Mouse (Mus musculus): ENCODE data around the gene Nap1l1. TPM values are rescaled to one million over a fixed set of nuclear protein-coding genes. Genes with fewer than 3 reads are reported as not detected.

Nap1l1 gene
- total RNA-seq, 2 experiments from 2014 or later: 234 to 248 TPM

DNA sequence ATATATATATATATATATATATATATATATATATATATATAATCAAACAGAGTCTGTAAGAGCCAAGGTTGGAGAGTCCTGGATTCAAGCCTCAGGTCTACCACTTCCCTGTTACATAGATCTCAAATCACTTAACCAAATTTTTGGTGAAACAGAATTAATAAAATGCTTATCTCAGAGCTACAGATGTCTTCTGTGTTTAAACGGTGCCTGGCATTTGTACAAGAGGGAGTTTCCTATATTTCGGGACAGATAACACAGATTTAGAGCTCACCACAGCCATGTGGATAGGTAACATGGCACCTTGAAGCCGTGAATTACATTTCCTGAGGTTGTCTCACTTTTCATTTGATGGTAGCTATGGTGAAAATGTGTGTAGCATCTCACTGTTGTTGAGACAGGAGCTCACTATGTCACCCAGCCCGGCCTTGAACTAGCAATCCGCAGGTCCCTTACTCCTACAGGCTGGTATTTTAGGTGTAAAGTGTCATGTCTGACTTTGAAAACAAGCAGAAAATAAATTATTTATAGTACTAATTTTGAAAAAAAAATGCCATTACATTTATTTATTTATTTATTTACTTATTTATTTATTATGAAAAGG, 41.4 kb downstream of the Nap1l1 start:
- DNase-seq (ENCODE audit: low spot score in 2 of 2): no peak

DNA sequence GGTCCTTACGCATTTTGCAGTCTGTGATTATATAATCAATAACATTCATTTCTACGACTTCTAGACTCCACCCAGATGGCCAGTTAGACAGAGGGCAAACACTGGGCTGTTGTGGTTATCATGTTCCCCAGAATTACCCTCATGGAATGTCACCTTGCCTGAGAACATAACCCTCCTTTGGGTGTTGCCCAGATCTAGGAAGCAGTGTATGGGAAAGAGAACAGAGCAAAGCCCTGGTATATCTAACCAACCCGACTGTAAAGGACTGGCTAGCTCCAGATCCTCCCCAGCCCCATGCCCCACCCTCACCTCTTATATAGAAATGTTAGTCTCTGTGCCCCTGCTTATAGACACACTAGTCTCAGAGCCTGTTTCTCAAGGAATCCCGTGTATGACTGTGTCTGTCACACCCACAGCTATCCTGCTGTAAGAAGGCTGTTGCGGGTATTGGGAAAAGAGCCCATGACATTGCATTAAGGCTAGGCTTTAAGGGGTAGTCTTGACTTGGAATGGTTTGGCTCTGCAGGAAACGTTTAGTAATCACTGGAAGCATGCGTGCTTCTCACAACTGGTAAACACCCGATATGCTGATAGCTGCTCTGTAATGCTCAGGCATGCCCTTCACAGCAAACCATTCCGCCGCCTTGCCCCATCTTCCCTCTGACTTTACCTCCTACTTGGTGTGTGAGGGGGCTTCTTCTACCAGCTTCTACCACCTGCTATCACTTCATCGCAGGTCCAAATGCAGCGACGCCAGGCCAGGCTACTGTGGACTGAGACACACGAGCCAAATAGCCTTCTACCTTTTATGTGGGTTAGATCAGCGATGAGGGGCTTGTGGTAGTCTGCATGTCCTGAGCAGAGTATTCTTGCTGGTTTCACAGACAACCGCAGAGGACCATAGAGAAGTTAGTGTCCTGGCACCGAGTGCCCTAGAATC, 42.3 kb downstream of the Nap1l1 start:
- no peak for DNase-seq (ENCODE audit: low spot score in 2 of 2)

DNA sequence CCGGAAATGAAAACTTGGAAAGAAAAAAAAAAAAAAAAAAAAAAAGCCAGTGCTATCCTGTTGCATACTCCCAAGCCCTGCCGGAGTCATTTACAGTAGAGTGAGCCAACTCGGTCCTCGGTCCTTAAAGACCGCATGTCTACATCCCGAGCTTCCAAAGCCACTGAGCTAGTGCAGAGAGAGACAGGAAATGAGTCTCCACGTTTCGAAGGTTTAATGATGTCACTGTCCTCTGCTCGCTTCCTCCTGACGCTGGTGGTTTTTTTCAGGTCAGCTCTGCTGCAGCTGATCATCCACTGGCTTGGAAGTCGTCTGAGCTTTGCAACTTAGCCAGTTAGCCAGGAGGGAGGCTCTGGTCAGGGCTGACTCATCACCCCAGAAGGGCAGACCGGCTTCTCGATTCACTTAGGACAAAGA, 43.2 kb downstream of the Nap1l1 start:
- DNase-seq (ENCODE audit: low spot score in 2 of 2): no peak

DNA sequence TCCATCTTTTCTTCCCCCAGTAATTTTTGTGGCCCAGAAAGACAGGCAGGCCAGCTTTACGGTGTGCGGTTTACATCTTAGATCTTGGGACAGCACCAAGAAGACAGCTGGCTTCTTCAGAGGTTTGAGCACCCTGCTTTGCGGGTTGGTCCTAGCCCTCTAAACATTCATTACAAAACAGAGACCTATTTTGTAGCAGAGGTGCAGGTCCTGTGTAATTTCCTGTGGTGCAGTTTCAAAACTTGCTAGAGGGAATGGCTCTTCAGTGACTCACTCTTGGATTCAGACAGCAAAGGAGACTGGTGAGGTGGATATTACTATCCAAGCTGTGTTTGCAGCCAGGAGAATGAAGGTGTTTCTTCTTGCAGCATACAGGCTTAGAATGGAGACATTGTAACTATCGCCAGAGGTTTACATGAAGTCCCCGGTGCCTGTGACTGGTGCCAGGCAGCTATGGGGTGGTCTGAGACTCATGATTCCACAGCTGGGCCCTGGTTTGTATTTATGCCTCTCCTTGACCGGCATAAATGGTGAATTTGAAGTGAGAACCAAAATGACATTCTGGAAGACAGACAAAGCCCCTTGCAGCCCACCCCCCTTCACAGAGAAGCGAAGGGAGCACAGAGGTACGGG, 43.9 kb downstream of the Nap1l1 start:
- no peak for DNase-seq (ENCODE audit: low spot score in 2 of 2)

DNA sequence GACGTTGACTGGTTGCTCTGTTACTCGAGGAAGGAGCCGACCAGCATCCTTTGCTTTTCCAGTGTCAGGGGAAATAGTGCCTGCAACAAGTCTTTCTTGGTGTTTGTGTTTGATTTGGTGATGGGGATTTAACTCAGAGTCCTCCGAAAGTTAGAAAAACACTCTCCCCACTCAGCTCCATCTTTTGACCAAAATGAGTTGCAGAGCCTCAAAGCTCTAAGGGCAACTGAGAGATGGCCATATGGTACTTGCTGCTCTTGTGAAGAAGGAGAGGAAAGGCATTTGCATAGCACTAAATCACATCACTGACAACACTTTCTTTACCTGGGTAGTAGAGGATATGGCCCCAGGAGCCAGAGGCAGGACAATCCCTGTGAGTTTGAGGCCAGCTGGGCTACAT, 45.3 kb downstream of the Nap1l1 start:
- DNase-seq (ENCODE audit: low spot score in 2 of 2): no peak

DNA sequence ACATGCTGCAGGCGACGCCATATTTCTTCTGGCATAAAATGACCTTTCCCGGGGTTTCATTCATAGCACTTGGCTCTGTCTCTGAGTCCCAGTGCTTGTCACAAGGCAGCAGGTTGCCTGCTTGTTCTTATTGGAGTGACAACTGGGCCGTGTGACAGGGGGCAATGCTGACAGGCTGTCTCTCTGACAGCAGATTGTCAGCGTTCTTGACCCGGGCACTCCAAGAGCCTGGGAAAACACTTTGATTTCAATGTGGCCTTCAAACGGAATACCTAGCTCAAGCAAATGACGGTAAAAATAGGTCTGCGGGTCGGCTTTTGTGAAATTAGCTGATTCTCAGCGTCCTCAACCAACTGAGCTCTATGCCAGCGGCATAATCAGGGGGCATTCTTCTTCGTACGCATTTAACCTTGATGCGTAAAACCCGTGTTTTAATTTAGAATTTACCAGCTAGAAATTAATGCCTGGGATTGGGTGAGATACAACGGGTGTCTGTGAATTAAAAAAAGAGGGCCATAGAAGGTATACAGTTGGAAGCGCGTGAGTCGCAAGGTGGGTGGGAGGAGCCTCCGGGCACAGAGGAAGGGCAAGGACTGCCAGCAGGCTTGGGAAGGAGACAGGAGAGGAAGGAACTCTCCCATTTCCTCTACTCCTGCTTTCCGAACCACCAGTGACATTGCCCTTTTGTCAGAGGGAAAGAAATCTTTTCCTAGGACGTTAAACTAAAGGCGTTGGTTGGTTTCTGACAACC, 46.8 kb downstream of the Nap1l1 start:
- no peak for DNase-seq (ENCODE audit: low spot score in 2 of 2)

DNA sequence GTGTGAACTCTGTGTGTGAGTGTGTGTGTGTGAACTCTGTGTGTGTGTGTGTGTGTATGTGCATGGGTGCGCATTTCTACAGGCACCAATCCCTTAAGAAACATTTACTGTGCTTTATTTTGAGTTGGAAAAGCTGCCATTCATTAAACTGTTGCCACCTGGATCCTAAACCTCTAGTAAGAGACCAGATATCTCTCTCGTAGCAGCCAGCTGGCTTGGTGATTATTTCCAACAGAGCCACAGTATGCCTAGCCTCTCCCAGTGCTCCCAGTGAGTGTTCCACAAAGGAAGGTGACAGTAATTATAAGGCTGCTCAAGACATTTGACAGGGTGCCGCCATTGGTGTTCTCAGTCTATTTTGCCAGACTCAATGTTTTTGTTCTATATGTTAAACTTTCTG, 47.6 kb downstream of the Nap1l1 start:
- no peak for DNase-seq (ENCODE audit: low spot score in 2 of 2)

DNA sequence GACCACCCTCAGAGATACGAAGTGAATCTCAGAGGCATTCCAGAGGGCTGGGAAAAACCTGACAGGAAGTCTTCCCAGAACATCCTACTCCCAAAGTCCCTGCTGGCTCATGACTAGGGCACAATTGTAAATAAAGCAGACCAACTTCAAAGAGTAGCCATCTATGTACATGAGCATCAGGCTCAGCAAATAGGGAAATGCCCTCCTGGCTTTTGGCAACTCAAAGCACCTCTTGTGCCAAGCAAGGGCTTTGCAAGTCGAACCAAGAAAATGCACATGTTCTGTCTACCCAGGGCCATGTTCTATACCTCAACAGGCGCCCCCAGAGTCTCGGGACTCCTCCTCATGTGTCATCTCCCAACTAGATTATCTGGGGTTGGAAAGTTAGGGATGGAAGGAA, 48.6 kb downstream of the Nap1l1 start:
- no peak for DNase-seq (ENCODE audit: low spot score in 2 of 2)

DNA sequence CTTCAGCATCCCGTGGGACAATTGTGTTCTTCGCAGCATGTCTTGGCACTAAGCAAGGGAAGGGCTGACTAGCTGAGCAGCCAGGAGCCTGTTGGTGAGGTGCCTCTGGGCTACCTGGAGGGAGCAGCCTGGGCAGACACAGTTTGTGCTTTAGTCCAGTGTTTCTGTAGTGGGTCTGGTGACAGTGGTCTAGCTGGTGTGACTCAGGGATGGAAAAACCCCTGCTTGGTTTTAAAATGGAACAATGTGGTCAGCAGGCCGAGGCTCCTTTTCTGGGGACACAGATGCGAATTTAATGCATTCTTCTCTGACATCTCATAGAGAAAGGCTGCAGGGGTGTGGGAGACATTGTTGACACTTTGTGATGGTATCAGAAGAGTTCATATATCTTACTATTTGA, 49.2 kb downstream of the Nap1l1 start:
- DNase-seq (ENCODE audit: low spot score in 2 of 2): no peak

DNA sequence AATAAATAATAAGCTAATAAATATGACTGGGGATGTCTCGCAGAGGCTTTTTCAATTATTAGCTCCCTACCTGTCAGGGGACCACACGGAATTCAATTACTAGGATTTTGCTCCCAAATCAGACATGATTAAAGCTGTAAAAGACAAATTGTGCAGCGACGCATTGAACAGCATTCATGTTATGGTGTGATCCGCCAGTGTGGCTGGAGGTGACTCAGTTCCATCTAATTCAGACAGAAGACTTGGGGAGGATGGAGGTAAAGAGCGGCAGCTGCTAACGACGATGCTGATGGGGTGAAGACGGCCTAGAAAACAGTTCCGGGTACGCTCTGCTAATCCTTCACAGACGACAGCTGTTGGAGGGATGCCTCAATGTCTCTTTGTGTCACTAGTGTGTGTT, 50.9 kb downstream of the Nap1l1 start:
- no peak for DNase-seq (ENCODE audit: low spot score in 2 of 2)

DNA sequence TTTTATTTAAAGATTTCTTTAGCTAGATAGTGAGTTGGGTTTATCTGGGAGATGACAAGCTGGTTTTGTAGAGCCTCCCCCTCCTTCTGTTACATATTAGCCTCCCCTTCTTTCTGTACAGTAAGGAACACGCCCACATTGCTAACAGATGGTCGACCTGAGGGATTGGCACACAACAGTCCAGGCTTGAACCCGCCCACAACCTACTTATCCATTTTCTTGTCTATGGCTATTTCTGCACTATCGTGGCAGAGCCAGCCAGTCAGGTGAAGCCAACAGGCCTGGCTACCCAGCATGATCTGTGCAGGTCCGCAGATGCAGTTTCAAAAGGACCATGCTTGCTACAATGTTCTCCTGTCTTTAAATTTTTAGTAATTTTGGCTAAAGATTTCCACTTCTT, 54.0 kb downstream of the Nap1l1 start:
- DNase-seq (ENCODE audit: low spot score in 2 of 2): peak; percentile 54 to 67

DNA sequence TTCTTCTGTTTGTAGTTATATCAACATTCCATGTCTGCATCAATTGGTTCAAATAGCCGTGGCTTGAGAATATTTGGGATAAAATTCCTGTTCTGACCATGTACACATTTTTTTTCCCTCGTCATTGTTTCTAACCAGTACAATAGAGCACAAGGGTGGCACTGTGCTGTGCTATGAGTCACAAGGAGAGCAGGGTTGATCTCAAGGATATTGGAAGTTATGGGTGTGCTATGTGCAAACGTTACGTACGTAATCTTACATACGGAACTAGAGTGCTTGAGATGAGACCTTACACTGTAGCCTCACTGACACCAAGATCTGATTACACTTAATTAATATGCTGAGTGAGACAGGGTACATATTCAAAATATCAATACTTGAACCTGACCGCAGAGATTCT, 54.6 kb downstream of the Nap1l1 start:
- DNase-seq (ENCODE audit: low spot score in 2 of 2): no peak

DNA sequence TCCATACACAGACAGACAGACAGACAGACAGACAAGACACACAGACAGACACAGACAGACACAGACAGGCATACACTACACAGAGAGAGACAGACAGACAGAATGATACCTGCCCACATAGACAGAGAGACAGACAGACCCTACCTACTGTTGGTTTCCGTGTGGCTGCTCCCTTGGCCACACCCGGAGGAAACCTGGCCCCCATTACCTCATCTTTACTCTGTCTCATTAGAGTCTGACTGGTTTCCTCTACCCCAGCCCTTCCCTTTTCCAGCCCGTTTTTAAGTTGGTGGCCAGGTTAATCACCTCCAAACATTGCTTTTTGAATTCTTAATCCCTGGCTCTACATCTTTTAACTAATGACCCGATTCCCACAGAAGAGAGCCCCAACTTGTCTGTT, 55.3 kb downstream of the Nap1l1 start:
- no peak for DNase-seq (ENCODE audit: low spot score in 2 of 2)

DNA sequence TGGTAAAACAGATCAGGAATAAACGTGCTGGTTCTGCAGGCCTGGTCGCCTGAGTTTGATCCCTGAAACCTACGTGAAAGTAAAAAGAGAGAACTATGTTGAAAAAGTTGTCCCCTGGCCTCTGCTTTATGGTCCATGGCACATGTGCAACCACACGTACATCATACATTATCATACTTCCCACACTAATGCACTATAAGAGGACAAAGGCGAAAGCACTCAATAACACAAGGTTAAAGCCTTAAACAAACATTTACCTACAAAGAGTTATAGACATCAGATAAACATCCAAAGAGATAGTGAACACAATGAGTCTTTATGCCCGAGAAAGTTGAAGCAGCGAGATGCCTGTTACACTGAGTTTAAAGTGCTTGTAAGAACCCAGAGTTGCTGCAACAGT, 57.4 kb downstream of the Nap1l1 start:
- DNase-seq (ENCODE audit: low spot score in 2 of 2): no peak

DNA sequence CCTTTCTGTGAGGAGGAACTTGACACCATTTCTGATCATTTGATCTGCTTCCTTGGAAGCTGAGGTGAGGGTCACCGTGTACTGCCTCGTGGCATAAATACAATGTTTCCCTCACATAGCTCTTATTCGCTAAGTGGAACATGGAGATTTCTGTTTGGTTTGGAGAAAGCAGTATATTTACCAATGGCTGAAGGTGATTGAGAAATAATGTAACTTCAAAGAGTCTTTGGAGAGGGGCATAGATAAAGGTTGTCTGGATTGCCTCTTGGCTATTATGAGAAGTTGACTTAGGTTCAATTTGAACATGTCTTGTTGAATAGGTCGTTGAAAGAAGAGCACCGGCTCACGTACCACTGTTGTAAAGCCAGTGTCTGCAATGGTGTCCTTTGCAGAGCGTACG, 61.7 kb downstream of the Nap1l1 start:
- DNase-seq (ENCODE audit: low spot score in 2 of 2): no peak

DNA sequence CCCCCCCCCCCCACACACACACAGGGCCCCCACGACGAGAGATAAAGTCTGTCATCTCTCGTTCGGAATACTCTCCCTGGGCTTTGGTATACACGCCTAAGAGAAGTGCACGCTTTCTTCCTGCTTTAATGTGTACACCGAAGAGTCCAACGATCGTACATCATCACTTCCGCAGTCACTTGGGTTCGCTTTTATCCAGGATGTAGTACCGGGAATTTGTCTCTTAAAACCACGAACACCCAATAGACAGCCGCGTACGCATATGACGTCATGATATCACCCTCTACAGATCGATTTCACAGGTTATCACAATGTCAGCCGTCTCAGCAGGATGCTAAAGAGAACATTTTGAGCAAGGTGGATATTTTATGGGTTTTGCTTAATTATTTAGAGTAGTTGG, 64.4 kb downstream of the Nap1l1 start:
- no peak for DNase-seq (ENCODE audit: low spot score in 2 of 2)

DNA sequence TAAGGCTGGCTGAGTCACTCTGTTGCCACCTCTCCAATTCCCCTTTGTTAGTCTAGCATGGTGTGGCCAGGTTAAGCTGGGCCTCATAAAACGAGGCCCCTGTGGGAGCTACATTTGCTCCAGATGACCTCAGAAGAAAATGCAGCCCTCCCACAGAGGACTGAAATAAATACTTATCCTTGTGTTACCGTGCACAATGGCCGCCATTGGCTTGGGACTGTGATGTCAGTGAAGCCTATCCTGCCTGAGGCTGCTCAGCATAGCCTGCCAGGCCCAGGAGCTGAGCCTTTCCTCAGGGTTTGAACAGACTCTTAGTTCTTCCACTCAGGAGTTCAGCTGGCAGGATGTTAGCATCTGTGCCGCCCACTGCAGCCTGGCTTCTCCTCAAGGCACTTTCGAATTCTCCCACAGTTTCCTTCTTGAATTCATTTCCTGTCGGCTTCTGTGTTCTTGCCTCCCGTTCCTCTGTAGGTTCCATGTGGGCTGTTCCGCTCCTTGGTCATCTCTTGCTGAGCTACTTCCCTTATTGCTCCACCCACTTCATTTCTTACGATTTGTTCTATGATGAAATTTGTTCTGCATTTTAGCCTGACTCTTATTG, 66.8 kb downstream of the Nap1l1 start:
- peak; percentile 54 to 80 for DNase-seq (ENCODE audit: low spot score in 2 of 2)

DNA sequence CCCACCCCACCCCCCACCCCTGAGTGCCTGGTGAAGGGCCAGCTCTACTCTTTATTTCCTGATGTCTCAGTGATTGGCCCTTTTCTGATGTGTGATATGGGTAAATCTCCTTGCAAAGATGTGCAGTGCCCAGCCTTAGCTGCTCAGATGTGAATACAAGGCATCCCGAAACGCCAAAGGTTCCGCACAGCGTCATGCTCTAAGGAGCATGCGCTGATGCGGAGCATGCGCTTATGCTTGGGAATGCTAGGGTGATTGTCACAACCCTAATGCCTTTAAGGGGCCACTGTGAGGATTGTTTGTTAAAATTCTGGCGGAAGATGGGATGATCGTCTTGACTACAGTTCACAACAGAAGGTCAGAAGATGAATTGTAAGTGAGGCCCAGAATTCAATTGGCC, 67.7 kb downstream of the Nap1l1 start:
- no peak for DNase-seq (ENCODE audit: low spot score in 2 of 2)

DNA sequence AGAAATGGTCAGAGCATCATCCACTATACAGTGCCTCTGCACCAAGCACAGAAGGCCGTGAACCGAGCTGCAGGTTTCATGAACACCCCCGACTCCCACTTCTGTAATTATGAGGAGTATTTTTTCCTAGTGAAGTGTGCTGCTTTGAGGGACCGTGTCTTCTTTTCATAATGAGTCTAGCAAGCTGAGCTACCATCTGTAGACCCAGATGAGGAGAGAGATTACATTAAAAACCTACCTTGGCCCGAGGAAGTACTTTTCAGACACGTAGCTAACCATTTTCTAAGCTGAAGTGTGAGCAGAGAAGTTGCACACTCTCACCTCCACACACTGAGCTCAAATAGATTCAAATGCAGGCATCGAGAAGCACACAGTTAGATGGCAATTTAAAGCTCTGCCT, 70.1 kb downstream of the Nap1l1 start:
- DNase-seq (ENCODE audit: low spot score in 2 of 2): no peak

DNA sequence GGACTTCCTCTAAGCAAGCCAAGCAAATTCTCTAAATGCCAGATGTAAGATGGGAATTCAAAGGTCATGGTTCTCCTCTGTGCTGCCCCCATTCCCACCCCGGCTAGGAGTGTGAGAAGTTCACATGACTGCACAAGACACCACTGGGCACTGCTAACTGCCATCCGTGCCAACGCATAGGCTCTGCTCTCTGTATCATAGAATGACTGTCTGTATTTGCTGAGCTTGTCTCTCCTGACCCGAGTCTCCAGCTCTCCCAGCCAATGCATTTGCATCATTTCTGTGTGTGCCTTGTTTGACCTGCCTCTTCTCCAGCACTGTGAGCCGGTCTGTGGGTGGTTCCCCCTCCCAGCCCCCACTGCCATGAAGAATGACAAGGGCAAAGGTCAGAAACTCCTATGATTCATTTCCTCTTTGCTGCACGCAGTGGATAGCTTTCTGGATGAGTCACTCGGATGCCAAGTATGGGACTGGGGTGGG, 70.8 kb downstream of the Nap1l1 start:
- peak in 1 of 2 experiments; percentile 15 for DNase-seq (ENCODE audit: low spot score in 2 of 2)

DNA sequence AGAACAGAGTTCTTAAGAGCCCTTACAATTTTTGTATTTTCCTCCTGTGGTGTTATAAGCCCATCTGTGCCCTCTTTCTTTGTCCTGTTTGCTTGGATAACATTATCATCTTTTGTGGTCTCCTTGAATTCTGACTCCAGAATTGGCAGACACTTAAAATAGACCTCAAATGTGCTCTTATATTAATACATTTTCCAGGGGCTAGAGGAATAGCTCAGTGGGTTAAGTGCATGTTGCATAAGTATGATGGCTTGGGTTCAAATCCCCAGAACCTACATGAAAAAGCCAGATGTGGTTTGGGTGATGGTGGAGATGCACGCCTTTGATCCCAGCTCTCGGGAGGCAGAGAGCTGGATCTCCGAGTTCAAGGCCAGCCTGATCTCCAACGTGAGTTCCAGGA, 71.3 kb downstream of the Nap1l1 start:
- DNase-seq (ENCODE audit: low spot score in 2 of 2): no peak
